Comparison of ENCODE assay signal across 18 mouse cellular contexts in the genomic region with DNA sequence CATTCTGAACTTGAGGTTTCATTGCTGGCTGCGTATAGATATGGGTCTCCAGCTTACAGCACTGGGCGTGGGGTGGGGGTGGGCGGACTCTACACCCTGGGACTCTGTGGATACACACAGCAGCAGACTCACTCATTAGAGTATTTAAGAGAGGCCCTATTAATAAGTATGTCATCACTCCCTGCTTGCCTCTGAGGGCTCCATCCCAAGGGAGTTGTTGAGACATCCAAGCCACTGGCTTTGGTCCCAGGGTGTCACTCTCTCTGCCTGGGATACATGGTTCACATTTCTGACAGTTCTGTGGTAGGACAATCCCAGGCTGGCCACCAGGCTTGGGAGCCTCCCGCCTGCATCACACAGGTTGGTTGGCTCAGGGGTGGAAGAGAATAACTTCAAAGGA.
DNase-seq lines count a peak whose midpoint lies in the region; ATAC-seq and TF ChIP-seq lines count a peak whose summit lies in the region.
"Had no signal": no experiment of that assay in that cellular context is flagged by ENCODE, and none has a peak within 500 bp of the region (broad histone marks: within the 10 kb centered on the region; RNA-seq: fewer than 3 reads in every experiment).

No protein-coding gene starts in this region.

- DNase-seq in lung, adult 18-20 months, result peak; percentile 29 to 37
- peak; percentile 15 for DNase-seq in lung, adult 2 months
- peak; percentile 66 for DNase-seq in lung, postnatal 10 days
- peak; percentile 25 to 67 for DNase-seq in lung, postnatal 4 days
- no peak for DNase-seq in layer of hippocampus, adult 9-11 months
- DNase-seq: adrenal gland, adult 2 months; adrenal gland, postnatal 25 days; cerebellum, adult 18-20 months; cerebellum, adult 9-11 months; cerebellum, postnatal 36 days; heart, adult 2 months; heart, postnatal 14 days had no signal

- no peaks in the 10 kb centered on the region for H3K4me1 ChIP-seq in lung, adult 2 months (ENCODE audit: control insufficient read depth, insufficient read depth, low read length)

- no peak for ATAC-seq in megakaryocyte, adult 5-6 weeks (ENCODE audit: poor library complexity, severe bottlenecking)
- no peak for ATAC-seq in granulocyte monocyte progenitor cell, adult 5-6 weeks (replicated peaks; ENCODE audit: poor library complexity, severe bottlenecking)
- ATAC-seq: forebrain, embryonic 14.5 days had no signal

- H3K4me3 ChIP-seq in lung, adult 2 months (replicated peaks; ENCODE audit: extremely low read depth, low read depth, low read length), result no peak overlapping the region
- H3K4me3 ChIP-seq: embryonic facial prominence, embryonic 10.5 days; forebrain, embryonic 10.5 days; heart, adult 2 months; heart, embryonic 15.5 days had no signal

- no peak for TF ChIP-seq CTCF in lung, adult 2 months (IDR thresholded peaks at IDR 0.05; ENCODE audit: insufficient read depth, low read length)

- 56% methylated on average over 4 of the region's 4 CpGs for WGBS in lung, adult 2 months

- no peak for TF ChIP-seq POLR2A in lung, adult 2 months (IDR thresholded peaks at IDR 0.05; ENCODE audit: borderline replicate concordance, extremely low read depth, low read depth, low read length)
